Mouse (Mus musculus) CH12.LX (cell line): ENCODE measurements at regions not wholly inside any gene's neighbourhood (a gene's known extent, or its start where the extent isn't known, plus 50 kb on each side); places are given as distances from the start of the nearest gene placed in this dataset.

Experiments used
- DNase-seq: peaks from one replicate; pipeline ENCODE4 v3.0.0-alpha.2; 2013; ENCODE audit errors: extremely low read depth
- H3K27ac ChIP-seq: 2 replicates; pipeline ENCODE4 v1.5.1; 2012; ENCODE audit warnings: low read depth, mild to moderate bottlenecking, control low read depth, moderate library complexity; ENCODE audit not compliant: insufficient read depth
- H3K27me3 ChIP-seq: replicated peaks from 2 replicates; pipeline ENCODE3; 2012; ENCODE audit warnings: inconsistent platforms
- H3K36me3 ChIP-seq, 2 experiments: replicated peaks in 1 of 2; 2 replicates each; pipeline versions ENCODE3 to v1.6.1; 2012; ENCODE audit warnings: inconsistent platforms in 1 of 2, low read length in 1 of 2, mild to moderate bottlenecking in 1 of 2, mixed read lengths in 1 of 2, moderate library complexity in 1 of 2; ENCODE audit not compliant: control insufficient read depth in 1 of 2, insufficient read depth in 1 of 2
- H3K4me1 ChIP-seq, 2 experiments: 2 replicates each; pipeline ENCODE4 v1.6.1; 2012; ENCODE audit warnings: inconsistent platforms in 1 of 2, moderate library complexity in 1 of 2; ENCODE audit not compliant: insufficient read depth in 2 of 2, control insufficient read depth in 1 of 2
- H3K4me2 ChIP-seq: 2 replicates; pipeline ENCODE4 v1.6.1; 2012; ENCODE audit warnings: low read depth, mild to moderate bottlenecking, control low read depth; ENCODE audit not compliant: poor library complexity, insufficient read depth, severe bottlenecking
- H3K4me3 ChIP-seq, 3 experiments: fragments of 150-350 bp in 1 of 3; sonication (generic) in 1 of 3; replicated peaks in 1 of 3; 2 replicates each; pipeline versions ENCODE3 to v1.5.1; 2011 to 2012; ENCODE audit warnings: low read depth in 2 of 3, low read length in 2 of 3, mild to moderate bottlenecking in 2 of 3, moderate library complexity in 2 of 3, control low read depth in 1 of 3, improper control_type of control experiment in 1 of 3, inconsistent platforms in 1 of 3, mixed read lengths in 1 of 3; ENCODE audit not compliant: poor library complexity in 1 of 3
- H3K79me2 ChIP-seq: replicated peaks from 2 replicates; pipeline ENCODE4 v1.6.1; 2012; ENCODE audit warnings: mild to moderate bottlenecking, moderate library complexity; ENCODE audit not compliant: control insufficient read depth, poor library complexity, insufficient read depth, severe bottlenecking; ENCODE audit errors: extremely low read depth
- H3K9ac ChIP-seq: 2 replicates; pipeline ENCODE4 v1.6.1; 2012; ENCODE audit warnings: low read depth, mild to moderate bottlenecking, control low read depth, moderate library complexity; ENCODE audit not compliant: insufficient read depth
- H3K9me3 ChIP-seq: replicated peaks from 2 replicates; pipeline ENCODE3; 2012; ENCODE audit warnings: low read length, inconsistent platforms, mixed read lengths
- CHD1 ChIP-seq: IDR thresholded peaks from 2 replicates; pipeline ENCODE4 v1.6.1; 2012; ENCODE audit warnings: low read depth, low read length, improper control_type of control experiment, inconsistent platforms
- CHD2 ChIP-seq: IDR thresholded peaks from 2 replicates; pipeline ENCODE4 v1.6.1; 2011; ENCODE audit warnings: low read length, improper control_type of control experiment
- EP300 ChIP-seq: IDR thresholded peaks from 2 replicates; pipeline ENCODE4 v1.6.1; 2011; ENCODE audit warnings: low read length, improper control_type of control experiment
- ETS1 ChIP-seq: conservative IDR thresholded peaks from 2 replicates; pipeline ENCODE4 v1.6.1; 2012; ENCODE audit warnings: low read depth, mild to moderate bottlenecking, inconsistent platforms, low read length, improper control_type of control experiment, moderate library complexity
- GABPA ChIP-seq: IDR thresholded peaks from 2 replicates; pipeline ENCODE4 v1.6.1; 2012; ENCODE audit warnings: low read depth, low read length, improper control_type of control experiment, inconsistent platforms; ENCODE audit not compliant: insufficient replicate concordance
- IRF4 ChIP-seq: IDR thresholded peaks from 2 replicates; pipeline ENCODE4 v1.6.1; 2014; ENCODE audit warnings: low read depth, mild to moderate bottlenecking, inconsistent platforms, low read length, improper control_type of control experiment
- JUN ChIP-seq: IDR thresholded peaks from 2 replicates; pipeline ENCODE4 v1.6.1; 2011; ENCODE audit warnings: low read depth, mild to moderate bottlenecking, low read length, improper control_type of control experiment, moderate library complexity; ENCODE audit not compliant: insufficient read depth
- MAFK ChIP-seq: IDR thresholded peaks from 2 replicates; pipeline ENCODE4 v1.6.1; 2011; ENCODE audit warnings: low read length, improper control_type of control experiment; ENCODE audit not compliant: insufficient replicate concordance
- MAX ChIP-seq: IDR thresholded peaks from 2 replicates; pipeline ENCODE4 v1.6.1; 2011; ENCODE audit warnings: low read length, improper control_type of control experiment
- MAZ ChIP-seq: IDR thresholded peaks from 2 replicates; pipeline ENCODE4 v1.6.1; 2012; ENCODE audit warnings: low read depth, mild to moderate bottlenecking, inconsistent platforms, low read length, improper control_type of control experiment, moderate library complexity
- MEF2A ChIP-seq: IDR thresholded peaks from 2 replicates; pipeline ENCODE4 v1.6.1; 2014; ENCODE audit warnings: low read depth, mild to moderate bottlenecking, inconsistent platforms, low read length, improper control_type of control experiment, borderline replicate concordance
- NRF1 ChIP-seq: IDR thresholded peaks from 2 replicates; pipeline ENCODE4 v1.6.1; 2014; ENCODE audit warnings: low read depth, mild to moderate bottlenecking, inconsistent platforms, low read length, improper control_type of control experiment, moderate library complexity
- PAX5 ChIP-seq: IDR thresholded peaks from 2 replicates; pipeline ENCODE4 v1.6.1; 2012; ENCODE audit warnings: low read length, inconsistent platforms, mixed read lengths
- POLR2A ChIP-seq: IDR thresholded peaks from 2 replicates; pipeline ENCODE4 v1.6.1; 2011; ENCODE audit warnings: low read depth, mild to moderate bottlenecking, improper control_type of control experiment, low read length
- RCOR1 ChIP-seq: conservative IDR thresholded peaks from 2 replicates; pipeline ENCODE4 v1.6.1; 2012; ENCODE audit warnings: low read depth, mild to moderate bottlenecking, inconsistent platforms, low read length, improper control_type of control experiment
- SMC3 ChIP-seq: IDR thresholded peaks from 2 replicates; pipeline ENCODE4 v1.6.1; 2011; ENCODE audit warnings: low read depth, low read length, improper control_type of control experiment
- TCF12 ChIP-seq: IDR thresholded peaks from 2 replicates; pipeline ENCODE4 v1.6.1; 2014; ENCODE audit warnings: low read depth, mild to moderate bottlenecking, inconsistent platforms, low read length, improper control_type of control experiment
- USF1 ChIP-seq: IDR thresholded peaks from 2 replicates; pipeline ENCODE4 v1.6.1; 2014; ENCODE audit warnings: low read depth, mild to moderate bottlenecking, inconsistent platforms, low read length, improper control_type of control experiment
- USF2 ChIP-seq: conservative IDR thresholded peaks from 2 replicates; pipeline ENCODE4 v1.6.1; 2011; ENCODE audit warnings: low read depth, low read length, improper control_type of control experiment
- ZKSCAN1 ChIP-seq: IDR thresholded peaks from 2 replicates; pipeline ENCODE4 v1.6.1; 2012; ENCODE audit warnings: low read depth, inconsistent platforms, low read length, improper control_type of control experiment, borderline replicate concordance
- ZMIZ1 ChIP-seq: IDR thresholded peaks from 2 replicates; pipeline ENCODE4 v1.6.1; 2012; ENCODE audit warnings: low read depth, mild to moderate bottlenecking, inconsistent platforms, low read length, improper control_type of control experiment
- dilution Hi-C: fragments of 300-500 bp; cut with MboI; formaldehyde crosslinking; loops from 2 replicates; pipeline ENCODE4 v1.14.3; 2020; ENCODE audit warnings: low sequenced_read_pairs; ENCODE audit not compliant: extremely low pct_unique_long_range_greater_than_20kb, extremely low pct_ligation_motif_present
- in situ Hi-C: fragments of 300-500 bp; cut with MboI; formaldehyde crosslinking; loops from 3 replicates; pipeline ENCODE4 v1.14.3; 2019; ENCODE audit warnings: low sequenced_read_pairs, low pct_ligation_motif_present, low pct_unique_long_range_greater_than_20kb, mixed read lengths

DNA sequence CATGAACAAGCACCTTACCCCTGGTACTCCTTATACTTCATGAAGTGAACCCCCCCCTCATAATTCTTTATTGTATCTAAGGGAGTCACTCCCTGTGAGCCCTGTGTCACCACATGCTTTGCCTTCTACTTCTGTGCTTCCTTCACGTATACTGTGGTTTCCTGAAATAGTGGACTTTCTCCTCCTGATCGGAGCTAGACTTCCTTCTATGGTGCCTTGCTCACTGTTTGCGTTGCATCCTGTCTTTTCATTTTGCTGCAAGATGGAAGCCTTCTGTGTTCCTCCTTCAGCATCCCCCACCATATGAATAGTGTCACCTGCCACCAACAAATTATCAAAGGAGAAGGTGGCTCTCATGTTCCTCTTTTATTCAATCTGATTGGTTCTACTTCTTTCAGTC, 391.1 kb downstream of the 1190002N15Rik start:
- DNase-seq, result no peak
- no peaks in the 10 kb centered on the region for H3K79me2 ChIP-seq
- no peak overlapping the region for H3K27ac ChIP-seq
- no peak overlapping the region for H3K4me2 ChIP-seq
- peaks cover 33% of the 10 kb centered on the region for H3K9me3 ChIP-seq
- TF ChIP-seq RCOR1 (no peak), TCF12 (no peak), JUN (no peak), USF2 (no peak), NRF1 (no peak), PAX5 (no peak), MEF2A (no peak), SMC3 (no peak), ZKSCAN1 (no peak)
- in situ Hi-C loops (no loop called here), dilution Hi-C loops (no loop called here)
- H3K4me3 ChIP-seq, result no peak overlapping the region
- no peaks in the 10 kb centered on the region for H3K27me3 ChIP-seq
- H3K4me1 ChIP-seq, result no peaks in the 10 kb centered on the region
- no peaks in the 10 kb centered on the region for H3K36me3 ChIP-seq
- H3K9ac ChIP-seq, result no peak overlapping the region

DNA sequence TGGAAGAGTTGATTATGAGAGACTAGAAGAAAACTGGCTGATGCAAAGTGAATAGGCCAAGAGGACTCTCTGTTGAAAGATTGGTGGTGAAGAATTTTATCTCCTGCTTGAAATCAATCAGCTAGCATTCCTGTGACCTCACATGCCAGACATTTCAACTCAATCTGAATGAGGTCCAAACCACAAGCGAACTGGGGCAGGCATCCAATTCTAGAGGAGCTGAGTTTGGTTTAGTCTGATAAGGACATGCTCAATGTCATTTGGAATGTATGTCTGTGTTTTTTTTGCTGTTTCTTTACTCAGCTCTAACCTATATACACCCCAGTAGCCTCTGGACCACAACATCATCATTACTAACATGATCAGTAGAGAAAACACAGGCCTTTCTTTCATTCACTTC, 401.4 kb downstream of the 1190002N15Rik start:
- H3K4me2 ChIP-seq, result no peak overlapping the region
- peaks cover 53% of the 10 kb centered on the region for H3K9me3 ChIP-seq
- H3K4me1 ChIP-seq, result no peaks in the 10 kb centered on the region
- in situ Hi-C loops, result no loop called here
- no peak overlapping the region for H3K9ac ChIP-seq
- H3K4me3 ChIP-seq, result no peak overlapping the region
- no peaks in the 10 kb centered on the region for H3K79me2 ChIP-seq
- no peaks in the 10 kb centered on the region for H3K27me3 ChIP-seq
- TF ChIP-seq IRF4 (no peak), POLR2A (no peak), MEF2A (no peak), CHD1 (no peak), MAZ (no peak), ETS1 (no peak), MAX (no peak), CHD2 (no peak), ZMIZ1 (no peak), GABPA (no peak), ZKSCAN1 (no peak), NRF1 (no peak), EP300 (no peak), TCF12 (no peak), USF1 (no peak), USF2 (no peak), MAFK (no peak)
- TF ChIP-seq, all 38 proteins: peak for 0
- DNase-seq, result no peak
- Histone ChIP-seq H3K36me3 (no peaks in the 10 kb centered on the region), H3K27ac (no peak overlapping the region)
- dilution Hi-C loops, result no loop called here
